Mouse (Mus musculus) heart, adult 18-20 months (tissue): Measurements from ENCODE around the gene Sh3bp4. TPM values are rescaled to one million over a fixed set of nuclear protein-coding genes. Genes with fewer than 3 reads are reported as not detected.

Source experiments
- DNase-seq, 2 experiments: peaks; one replicate each; pipeline ENCODE4 v3.0.0; 2021 to 2022; ENCODE audit warnings: mixed read lengths in 1 of 2
- total RNA-seq, 2 experiments: library from RNA; stranded (reverse); gene quantifications; 2 replicates each; pipeline ENCODE4 v1.2.3; 2021

Gene Sh3bp4
- total RNA-seq, 2 experiments from 2014 or later, result 11.2 TPM

DNA sequence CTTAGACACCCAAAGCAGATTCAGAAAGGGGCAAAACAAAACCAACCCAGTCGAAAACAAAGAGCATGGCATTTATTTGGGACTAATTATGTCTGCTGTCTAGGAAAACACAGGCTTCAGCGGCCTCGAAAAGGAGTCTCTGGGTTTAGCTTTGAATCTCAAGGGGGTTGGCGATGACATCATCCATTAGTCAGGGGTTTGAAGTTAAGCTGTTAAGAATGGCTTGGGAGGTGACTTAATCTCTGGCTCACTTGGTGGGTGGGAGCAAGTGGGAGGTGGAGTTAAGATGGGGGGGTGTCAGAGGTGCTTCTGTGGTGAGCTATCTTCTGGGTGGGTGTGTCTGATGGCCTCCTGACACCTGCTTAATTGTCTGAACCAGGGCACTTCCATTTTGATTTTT is 117.9 kb downstream of the Sh3bp4 start:
- DNase-seq, result peak; percentile 23 to 41

DNA sequence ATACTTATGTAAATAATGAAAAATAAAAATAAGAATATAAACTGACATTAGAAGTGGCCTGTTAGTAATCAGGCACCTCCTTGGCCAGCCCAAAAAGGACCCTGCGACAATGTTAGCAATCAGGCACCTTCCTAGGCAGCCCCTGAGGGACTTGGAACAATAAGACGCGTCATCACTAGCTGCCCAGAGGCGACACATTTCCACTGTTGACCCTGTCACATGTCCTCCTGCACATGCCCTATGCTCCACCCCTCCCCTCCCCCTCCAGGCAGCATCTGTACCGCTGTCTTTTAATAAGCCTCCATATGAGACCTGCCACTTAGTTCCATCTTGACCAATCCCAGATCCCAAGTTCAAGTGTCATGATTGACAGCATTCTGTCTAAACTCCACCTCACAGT is 119.0 kb downstream of the Sh3bp4 start:
- DNase-seq, result no peak

DNA sequence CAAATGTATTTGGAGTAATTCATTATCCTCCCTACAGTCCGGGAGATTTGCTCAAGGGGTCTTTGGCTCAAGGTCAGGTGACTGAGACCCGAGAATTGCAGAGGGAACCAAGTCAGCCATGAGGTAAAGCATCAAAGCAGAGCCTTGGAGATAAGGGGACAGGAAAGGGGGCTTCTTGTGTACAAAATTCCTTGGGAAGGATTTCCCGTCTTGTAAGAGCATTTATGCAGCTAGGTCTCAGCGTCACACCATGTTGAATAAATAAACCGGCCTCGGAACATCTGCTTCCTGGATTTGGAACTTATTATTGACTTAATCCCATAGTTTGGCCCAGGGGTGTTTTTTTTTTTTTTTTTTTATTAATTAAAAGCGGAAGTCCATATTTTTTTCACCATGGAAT is 120.4 kb downstream of the Sh3bp4 start:
- peak; percentile 32 to 49 for DNase-seq

DNA sequence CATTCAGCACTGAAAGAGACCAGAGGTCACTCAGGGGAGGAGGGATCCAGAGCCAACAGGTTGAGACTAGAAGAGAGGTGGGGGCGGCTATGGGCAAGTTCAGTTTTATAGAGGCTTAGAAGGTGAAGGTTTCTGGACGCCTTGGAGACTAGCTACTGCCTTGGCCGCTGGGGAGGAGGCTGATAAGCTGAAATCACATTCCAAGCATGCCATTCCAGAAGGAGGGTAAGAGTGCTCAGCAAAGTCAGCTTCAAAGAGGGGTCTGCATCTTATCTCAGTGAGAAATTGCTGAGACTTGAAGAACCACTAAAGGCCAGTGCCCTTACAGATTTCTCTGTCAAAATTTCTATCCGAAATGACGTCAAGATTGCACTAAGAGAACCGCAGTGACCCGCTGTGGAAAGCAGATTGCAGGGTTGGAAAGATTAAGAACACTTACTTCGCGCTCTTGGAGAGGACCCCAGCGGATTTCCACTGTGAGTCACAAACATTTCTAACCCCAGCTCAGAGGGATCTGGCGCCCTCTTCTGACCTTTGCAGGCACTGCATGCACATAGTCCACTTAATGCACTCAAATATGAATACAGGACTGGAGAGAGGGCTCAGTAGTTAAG is 121.0 kb downstream of the Sh3bp4 start:
- DNase-seq, result peak; percentile 87 to 94

DNA sequence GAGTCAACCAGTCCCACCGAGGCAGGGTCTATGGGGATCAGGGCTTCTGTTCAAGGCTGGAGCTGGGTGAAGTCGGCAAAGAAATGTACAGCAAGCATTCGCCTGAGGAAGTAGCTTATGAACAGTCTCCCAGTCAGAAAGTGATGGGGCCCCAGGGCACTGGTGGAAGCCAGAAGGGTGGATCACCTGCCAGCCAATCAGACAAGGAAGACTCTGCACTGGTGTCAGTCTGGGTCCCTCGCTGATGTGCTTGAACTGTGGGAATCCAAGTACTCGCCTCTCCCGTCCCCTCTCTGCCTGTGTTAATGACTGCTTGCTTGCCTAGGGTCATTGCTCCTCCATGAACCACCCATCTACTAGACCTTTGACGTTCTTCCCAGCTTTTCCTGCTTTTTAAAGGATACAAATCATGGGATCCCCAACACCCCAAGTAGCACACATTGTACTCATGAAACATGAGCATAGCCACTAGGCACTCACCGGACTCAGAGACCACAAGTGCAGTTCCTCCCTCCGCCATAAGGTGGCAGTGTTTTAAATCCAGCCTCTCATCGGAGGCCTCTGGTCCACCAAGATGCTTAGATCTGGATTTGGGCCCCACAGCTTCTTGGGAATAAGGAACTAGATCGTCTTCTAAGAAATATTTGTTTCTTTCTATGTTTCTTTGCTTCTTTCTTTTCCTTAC is 122.5 kb downstream of the Sh3bp4 start:
- peak in 1 of 2 experiments; percentile 74 for DNase-seq

DNA sequence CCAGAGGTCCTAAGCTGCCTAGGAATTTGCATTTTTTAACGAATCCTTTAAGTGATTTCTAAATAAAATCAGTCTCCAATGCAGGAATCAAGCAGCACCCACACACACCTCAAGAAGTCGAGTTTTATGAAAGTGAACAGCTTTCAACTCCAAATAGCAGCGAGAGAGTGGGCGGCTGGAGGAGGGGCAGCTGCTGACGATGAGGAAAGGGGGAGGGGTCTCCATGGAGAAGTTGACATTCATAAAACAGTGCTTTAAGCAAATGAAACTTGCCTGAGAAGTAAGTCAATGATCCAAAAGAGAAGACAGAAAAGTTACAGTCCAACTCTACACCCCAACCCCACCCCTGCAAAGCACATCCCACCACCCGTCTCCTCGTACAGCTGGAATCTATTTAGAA is 123.4 kb downstream of the Sh3bp4 start:
- DNase-seq, result no peak

DNA sequence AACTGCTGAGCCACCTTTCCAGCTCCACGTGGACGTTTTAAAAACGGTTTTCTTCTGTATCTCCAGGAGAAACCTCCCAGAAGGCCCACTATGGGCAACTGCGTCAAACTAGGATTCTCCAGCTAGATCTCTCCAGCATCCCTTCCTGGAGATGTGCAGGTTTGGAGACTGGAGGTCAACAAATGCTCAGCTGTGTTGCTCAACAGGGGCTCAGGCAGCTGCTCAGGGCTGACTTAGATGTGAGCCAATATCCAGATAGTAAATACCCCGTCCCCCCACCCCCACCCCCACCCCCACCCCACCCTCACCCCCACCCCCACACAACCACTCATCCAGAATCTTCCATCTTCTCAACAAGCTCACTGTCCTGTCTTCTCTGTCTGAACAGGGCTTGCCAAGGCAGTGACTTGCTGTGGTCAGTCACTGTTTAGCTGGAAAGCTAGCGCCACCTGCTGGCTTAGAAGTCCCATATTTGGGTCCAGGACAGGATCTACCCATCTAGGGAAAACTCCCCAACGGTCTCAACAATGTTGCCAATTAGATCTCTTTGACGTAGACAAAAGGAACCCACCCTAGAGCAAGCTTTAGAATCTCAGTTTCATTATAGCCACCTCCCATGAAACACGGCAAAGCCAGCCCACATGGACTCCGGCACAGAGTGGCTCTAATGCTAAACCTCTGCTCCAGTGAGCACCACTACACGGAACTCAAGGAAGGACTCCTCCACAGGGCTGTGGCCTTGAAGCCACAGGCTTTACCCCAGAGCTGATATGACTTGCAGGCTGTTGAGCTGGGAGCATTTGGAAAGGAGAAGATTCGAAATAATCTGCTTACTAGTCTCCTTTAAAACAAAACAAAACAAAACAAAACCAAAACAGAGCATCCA is 125.9 kb downstream of the Sh3bp4 start:
- peak; percentile 82 to 90 for DNase-seq
